Mouse (Mus musculus): ENCODE measurements at regions not wholly inside any gene's neighbourhood (a gene's known extent, or its start where the extent isn't known, plus 50 kb on each side); places are given as distances from the start of the nearest gene placed in this dataset.

DNA sequence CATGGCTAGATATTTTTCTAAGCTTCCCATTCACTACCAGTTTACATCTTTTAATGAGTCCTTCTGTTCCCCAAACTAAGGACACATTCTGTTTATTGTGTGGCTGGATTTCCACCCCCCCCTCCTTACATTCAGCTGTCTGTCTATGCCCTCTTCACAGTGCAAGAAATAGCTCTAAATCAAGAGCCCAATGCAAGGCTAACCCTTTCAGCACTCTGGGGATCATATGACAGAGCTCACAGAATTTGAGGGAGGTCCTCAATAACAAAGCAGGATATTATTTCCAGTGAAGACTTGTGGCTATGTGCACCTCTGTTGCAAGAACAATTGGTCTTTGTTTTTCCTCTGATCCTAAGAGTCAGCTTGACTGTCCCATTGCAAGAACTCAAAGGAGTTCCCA is 874.1 kb upstream of the Gje1 start:
- H3K27me3 ChIP-seq (ENCODE audit: control insufficient read depth, insufficient read depth, low read length) = no peaks in the 10 kb centered on the region
- H3K9me3 ChIP-seq (ENCODE audit: control insufficient read depth, low read length) = no peaks in the 10 kb centered on the region
- no peak overlapping the region for H3K9ac ChIP-seq (replicated peaks; ENCODE audit: low read length)
- no peaks in the 10 kb centered on the region for H3K4me1 ChIP-seq (ENCODE audit: control insufficient read depth, insufficient read depth, low read length)
- ATAC-seq (ENCODE audit: low FRiP score, low TSS enrichment) = no peak
- H3K4me2 ChIP-seq (ENCODE audit: low read length) = no peak overlapping the region
- H3K27ac ChIP-seq (replicated peaks; ENCODE audit: low read depth, low read length) = no peak overlapping the region
- no peak overlapping the region for H3K4me3 ChIP-seq (replicated peaks; ENCODE audit: low read depth, low read length)
- no peaks in the 10 kb centered on the region for H3K36me3 ChIP-seq (ENCODE audit: control insufficient read depth, insufficient read depth, low read length)
- peak; percentile 4 for DNase-seq

DNA sequence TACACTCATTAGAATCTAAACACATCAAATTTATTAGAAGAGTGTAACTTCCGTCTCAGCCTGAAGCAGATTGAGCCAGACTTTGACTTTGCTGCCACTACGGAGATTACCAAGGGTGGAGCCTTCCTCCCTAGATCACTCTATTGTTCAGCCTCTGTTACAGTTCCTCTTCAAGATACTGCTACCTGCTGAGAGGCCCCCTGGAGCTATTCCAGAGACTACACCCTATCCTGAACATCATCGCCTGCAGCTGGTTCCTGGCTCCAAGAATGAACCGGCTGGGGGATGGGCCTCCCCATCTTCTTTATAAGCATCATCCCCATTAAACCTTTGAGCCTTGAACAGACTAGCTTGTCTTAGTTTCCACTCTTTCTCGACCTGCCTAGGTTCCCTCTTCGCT is 868.1 kb upstream of the Gje1 start:
- H3K27ac ChIP-seq (replicated peaks; ENCODE audit: low read depth, low read length) = no peak overlapping the region
- H3K27me3 ChIP-seq (ENCODE audit: control insufficient read depth, insufficient read depth, low read length) = no peaks in the 10 kb centered on the region
- H3K4me1 ChIP-seq (ENCODE audit: control insufficient read depth, insufficient read depth, low read length) = no peaks in the 10 kb centered on the region
- WGBS = 74% methylated on average over 6 of the region's 6 CpGs
- no peak overlapping the region for H3K4me2 ChIP-seq (ENCODE audit: low read length)
- H3K36me3 ChIP-seq (ENCODE audit: control insufficient read depth, insufficient read depth, low read length) = no peaks in the 10 kb centered on the region
- no peak overlapping the region for H3K9ac ChIP-seq (replicated peaks; ENCODE audit: low read length)
- H3K4me3 ChIP-seq (replicated peaks; ENCODE audit: low read depth, low read length) = no peak overlapping the region
- DNase-seq (no peak), ATAC-seq (ENCODE audit: low FRiP score, low TSS enrichment) (no peak)
- no peaks in the 10 kb centered on the region for H3K9me3 ChIP-seq (ENCODE audit: control insufficient read depth, low read length)

DNA sequence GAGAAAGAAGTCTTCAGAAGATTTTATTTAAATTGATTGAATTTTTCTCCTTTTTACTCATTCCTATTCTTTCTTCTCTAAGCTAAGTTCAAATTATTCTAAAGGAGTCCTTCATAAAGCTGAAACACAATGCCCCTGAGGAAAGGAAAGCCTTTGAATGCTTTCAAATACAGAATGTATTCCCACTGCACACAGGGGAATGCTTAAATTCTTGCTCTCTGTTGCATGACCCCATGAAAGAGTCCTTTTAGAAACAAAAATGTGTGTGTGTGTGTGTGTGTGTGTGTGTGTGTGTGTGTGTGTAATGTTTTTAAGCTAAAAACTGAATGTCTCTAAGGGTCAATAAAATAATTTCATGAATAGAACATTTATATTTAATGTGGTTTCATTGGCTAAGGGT is 846.1 kb upstream of the Gje1 start:
- Histone ChIP-seq H3K4me3 (replicated peaks; ENCODE audit: low read depth, low read length) (no peak overlapping the region), H3K4me2 (ENCODE audit: low read length) (no peak overlapping the region), H3K4me1 (ENCODE audit: control insufficient read depth, insufficient read depth, low read length) (no peaks in the 10 kb centered on the region), H3K36me3 (ENCODE audit: control insufficient read depth, insufficient read depth, low read length) (no peaks in the 10 kb centered on the region), H3K27ac (replicated peaks; ENCODE audit: low read depth, low read length) (no peak overlapping the region), H3K27me3 (ENCODE audit: control insufficient read depth, insufficient read depth, low read length) (no peaks in the 10 kb centered on the region), H3K9ac (replicated peaks; ENCODE audit: low read length) (no peak overlapping the region), H3K9me3 (ENCODE audit: control insufficient read depth, low read length) (peaks cover 6% of the 10 kb centered on the region)
- DNase-seq (peak; percentile 35), ATAC-seq (ENCODE audit: low FRiP score, low TSS enrichment) (no peak)

DNA sequence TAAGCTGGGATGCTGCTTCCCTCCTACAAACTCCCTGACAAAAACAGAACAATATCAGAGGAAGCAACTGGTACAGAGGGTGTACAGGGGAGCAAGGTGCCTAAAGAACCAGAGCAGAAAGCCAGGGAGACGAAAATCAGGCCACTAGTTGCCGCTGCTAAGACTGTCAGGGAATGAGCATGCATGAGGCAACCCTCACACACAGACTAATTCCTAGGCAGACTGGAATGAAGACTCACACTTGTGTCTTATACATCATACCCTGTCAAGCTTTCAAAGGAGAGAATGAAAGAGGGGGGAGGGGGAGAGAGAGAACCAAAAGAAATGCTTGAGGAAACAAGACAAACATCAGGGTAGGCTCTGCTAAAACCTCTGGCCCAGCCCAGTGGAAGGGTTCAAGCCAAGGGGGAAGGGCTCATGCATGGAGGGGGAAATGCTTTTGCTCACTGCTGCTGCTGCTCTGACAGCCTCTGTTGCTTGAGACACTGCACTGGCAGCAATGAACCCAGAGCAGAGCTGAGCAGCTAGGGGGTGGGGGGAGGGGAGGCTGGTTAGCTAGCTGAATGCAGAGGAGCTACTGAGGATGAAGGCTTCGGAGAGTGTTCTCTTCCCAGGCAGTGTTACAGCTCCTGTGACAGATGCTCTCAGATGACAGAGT is 835.5 kb upstream of the Gje1 start:
- Histone ChIP-seq H3K4me2 (ENCODE audit: low read length) (no peak overlapping the region), H3K9ac (replicated peaks; ENCODE audit: low read length) (no peak overlapping the region), H3K27ac (replicated peaks; ENCODE audit: low read depth, low read length) (no peak overlapping the region), H3K27me3 (ENCODE audit: control insufficient read depth, insufficient read depth, low read length) (no peaks in the 10 kb centered on the region), H3K36me3 (ENCODE audit: control insufficient read depth, insufficient read depth, low read length) (no peaks in the 10 kb centered on the region), H3K4me1 (ENCODE audit: control insufficient read depth, insufficient read depth, low read length) (no peaks in the 10 kb centered on the region), H3K4me3 (replicated peaks; ENCODE audit: low read depth, low read length) (no peak overlapping the region), H3K9me3 (ENCODE audit: control insufficient read depth, low read length) (peaks cover 6% of the 10 kb centered on the region; the same call in 1 of the 2 replicates)
- 29% methylated on average over 3 of the region's 3 CpGs for WGBS
- ATAC-seq (ENCODE audit: low FRiP score, low TSS enrichment) (no peak), DNase-seq (peak; percentile 4)

DNA sequence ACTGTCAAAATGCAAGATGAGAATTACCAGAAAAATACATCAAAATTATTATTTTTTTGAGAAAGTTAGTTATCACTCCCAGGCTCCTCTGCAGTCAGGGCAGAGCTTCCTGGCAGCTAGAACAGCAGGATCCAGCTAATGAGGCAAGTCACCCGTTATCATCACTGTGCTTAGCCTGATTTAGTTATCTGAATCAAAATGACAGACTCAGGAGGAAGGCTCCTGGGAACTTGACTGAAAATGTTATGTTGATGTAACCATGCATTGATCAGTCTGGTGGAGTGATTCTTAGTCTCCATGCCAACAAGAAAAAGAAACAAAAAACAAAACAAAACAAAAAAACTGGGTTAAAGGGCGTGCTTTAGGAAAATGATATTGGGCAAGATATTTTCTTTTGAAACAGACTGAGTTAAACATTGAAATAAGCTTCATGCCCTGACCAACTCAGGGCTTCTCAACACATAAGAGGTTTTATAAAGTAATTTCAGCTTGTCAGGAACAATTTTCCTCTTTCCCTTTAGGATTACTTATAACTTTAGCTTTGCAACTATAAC is 823.9 kb upstream of the Gje1 start:
- Histone ChIP-seq H3K36me3 (ENCODE audit: control insufficient read depth, insufficient read depth, low read length) (no peaks in the 10 kb centered on the region), H3K9ac (replicated peaks; ENCODE audit: low read length) (no peak overlapping the region), H3K4me1 (ENCODE audit: control insufficient read depth, insufficient read depth, low read length) (no peaks in the 10 kb centered on the region), H3K9me3 (ENCODE audit: control insufficient read depth, low read length) (no peaks in the 10 kb centered on the region), H3K27me3 (ENCODE audit: control insufficient read depth, insufficient read depth, low read length) (no peaks in the 10 kb centered on the region), H3K27ac (replicated peaks; ENCODE audit: low read depth, low read length) (no peak overlapping the region), H3K4me3 (replicated peaks; ENCODE audit: low read depth, low read length) (no peak overlapping the region), H3K4me2 (ENCODE audit: low read length) (no peak overlapping the region)
- ATAC-seq (ENCODE audit: low FRiP score, low TSS enrichment) (0 out of 2 replicates have a peak, but pooled peaks have one; percentile 11), DNase-seq (peak; percentile 43)
- 29% methylated on average over 2 of the region's 2 CpGs for WGBS

- Histone ChIP-seq H3K27me3 (ENCODE audit: control insufficient read depth, insufficient read depth, low read length) (no peaks in the 10 kb centered on the region), H3K4me2 (ENCODE audit: low read length) (no peak overlapping the region), H3K9me3 (ENCODE audit: control insufficient read depth, low read length) (no peaks in the 10 kb centered on the region), H3K9ac (replicated peaks; ENCODE audit: low read length) (no peak overlapping the region), H3K36me3 (ENCODE audit: control insufficient read depth, insufficient read depth, low read length) (no peaks in the 10 kb centered on the region), H3K4me3 (replicated peaks; ENCODE audit: low read depth, low read length) (no peak overlapping the region), H3K27ac (replicated peaks; ENCODE audit: low read depth, low read length) (no peak overlapping the region), H3K4me1 (ENCODE audit: control insufficient read depth, insufficient read depth, low read length) (no peaks in the 10 kb centered on the region)
- no peak for ATAC-seq (ENCODE audit: low FRiP score, low TSS enrichment)
- 79% methylated on average over 4 of the region's 4 CpGs for WGBS
- DNase-seq = no peak
Observed at GRCm38 (mm10) chr10:15540780-15541426, 822.9 kb upstream of the Gje1 start.

- Histone ChIP-seq H3K9me3 (ENCODE audit: control insufficient read depth, low read length) (no peaks in the 10 kb centered on the region), H3K4me3 (replicated peaks; ENCODE audit: low read depth, low read length) (no peak overlapping the region), H3K9ac (replicated peaks; ENCODE audit: low read length) (no peak overlapping the region), H3K4me1 (ENCODE audit: control insufficient read depth, insufficient read depth, low read length) (no peaks in the 10 kb centered on the region), H3K27ac (replicated peaks; ENCODE audit: low read depth, low read length) (no peak overlapping the region), H3K36me3 (ENCODE audit: control insufficient read depth, insufficient read depth, low read length) (no peaks in the 10 kb centered on the region), H3K4me2 (ENCODE audit: low read length) (no peak overlapping the region), H3K27me3 (ENCODE audit: control insufficient read depth, insufficient read depth, low read length) (no peaks in the 10 kb centered on the region)
- WGBS = 85% methylated on average over 2 of the region's 2 CpGs
- ATAC-seq (ENCODE audit: low FRiP score, low TSS enrichment) = no peak
- DNase-seq = no peak
Observed at GRCm38 (mm10) chr10:15536053-15536452, 818.0 kb upstream of the Gje1 start.

DNA sequence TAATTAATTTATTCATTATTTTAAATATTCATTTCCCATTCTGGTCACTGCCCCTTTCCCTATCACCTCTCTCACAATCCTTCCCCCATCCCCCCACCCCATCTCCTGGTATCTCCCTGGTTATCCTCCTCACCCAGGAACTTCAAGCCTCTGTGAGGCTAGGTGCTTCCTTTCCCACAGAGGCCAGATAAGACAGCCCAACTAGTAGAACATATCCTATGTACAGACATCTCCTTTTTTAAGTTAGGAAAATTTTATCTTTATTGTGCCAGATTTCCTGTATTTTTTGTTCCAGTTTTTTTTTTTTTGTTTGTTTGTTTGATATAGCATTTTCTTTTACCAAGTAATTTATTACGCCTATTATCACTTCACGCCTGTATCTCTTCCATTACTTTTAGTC is 769.4 kb upstream of the Gje1 start:
- Histone ChIP-seq H3K4me1 (ENCODE audit: control insufficient read depth, insufficient read depth, low read length) (no peaks in the 10 kb centered on the region), H3K4me2 (ENCODE audit: low read length) (no peak overlapping the region), H3K27me3 (ENCODE audit: control insufficient read depth, insufficient read depth, low read length) (no peaks in the 10 kb centered on the region), H3K4me3 (replicated peaks; ENCODE audit: low read depth, low read length) (no peak overlapping the region), H3K9ac (replicated peaks; ENCODE audit: low read length) (no peak overlapping the region), H3K27ac (replicated peaks; ENCODE audit: low read depth, low read length) (no peak overlapping the region), H3K36me3 (ENCODE audit: control insufficient read depth, insufficient read depth, low read length) (no peaks in the 10 kb centered on the region), H3K9me3 (ENCODE audit: control insufficient read depth, low read length) (no peaks in the 10 kb centered on the region)
- ATAC-seq (ENCODE audit: low FRiP score, low TSS enrichment) = no peak
- no peak for DNase-seq
- 93% methylated on average over 2 of the region's 2 CpGs for WGBS

DNA sequence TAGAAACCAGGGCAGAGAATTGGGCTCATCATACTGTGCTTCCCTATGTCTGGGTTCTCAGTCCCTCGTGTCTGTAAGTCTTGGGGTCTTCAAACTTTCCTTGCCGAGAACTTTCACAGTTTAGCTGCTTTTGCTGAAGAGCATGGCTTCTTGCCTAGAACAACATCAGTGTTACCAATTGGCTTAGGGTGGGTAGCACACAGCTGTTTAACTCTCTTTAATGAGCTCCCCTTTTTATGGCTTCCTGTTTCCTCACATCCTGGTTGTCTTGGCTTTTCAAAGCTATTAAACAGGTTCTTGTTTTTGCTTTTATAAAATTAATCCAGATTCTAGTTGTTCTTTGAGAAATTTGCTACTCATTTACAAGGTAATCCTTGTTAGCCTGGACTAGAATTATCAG is 725.3 kb upstream of the Gje1 start:
- no peaks in the 10 kb centered on the region for H3K27me3 ChIP-seq (ENCODE audit: control insufficient read depth, insufficient read depth, low read length)
- no peak for DNase-seq
- no peaks in the 10 kb centered on the region for H3K36me3 ChIP-seq (ENCODE audit: control insufficient read depth, insufficient read depth, low read length)
- no peak for ATAC-seq (ENCODE audit: low FRiP score, low TSS enrichment)
- no peaks in the 10 kb centered on the region for H3K4me1 ChIP-seq (ENCODE audit: control insufficient read depth, insufficient read depth, low read length)
- no peaks in the 10 kb centered on the region for H3K9me3 ChIP-seq (ENCODE audit: control insufficient read depth, low read length)
- H3K9ac ChIP-seq (replicated peaks; ENCODE audit: low read length) = no peak overlapping the region
- H3K4me2 ChIP-seq (ENCODE audit: low read length) = no peak overlapping the region
- H3K27ac ChIP-seq (replicated peaks; ENCODE audit: low read depth, low read length) = no peak overlapping the region
- 88% methylated on average over 2 of the region's 2 CpGs for WGBS
- no peak overlapping the region for H3K4me3 ChIP-seq (replicated peaks; ENCODE audit: low read depth, low read length)
